Mouse (Mus musculus): ENCODE measurements at regions not wholly inside any gene's neighbourhood (a gene's known extent, or its start where the extent isn't known, plus 50 kb on each side); places are given as distances from the start of the nearest gene placed in this dataset.

DNA sequence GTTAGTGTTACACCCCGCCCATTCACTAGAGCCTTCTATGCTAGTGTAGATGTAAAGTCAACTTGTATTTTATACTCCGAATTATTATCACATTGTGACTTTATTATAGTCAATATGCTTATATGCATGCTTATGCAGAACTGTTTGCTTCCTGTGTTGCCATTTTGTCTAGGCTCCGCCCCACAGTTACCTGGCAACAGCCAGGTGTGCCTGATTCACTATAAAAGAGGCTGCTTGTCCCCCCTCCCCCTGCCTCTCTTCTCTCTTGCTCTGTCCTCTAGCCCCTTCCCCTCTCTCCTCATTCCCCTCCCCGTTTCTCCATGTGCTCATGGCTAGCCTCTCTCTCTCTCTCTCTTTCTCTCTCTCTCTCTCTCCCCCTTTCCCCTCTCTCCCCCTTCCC, 185.9 kb upstream of the Ccdc122 start:
- no peak for TF ChIP-seq POLR2A (IDR thresholded peaks at IDR 0.05; ENCODE audit: borderline replicate concordance, low read depth, low read length)
- TF ChIP-seq CTCF (IDR thresholded peaks at IDR 0.05; ENCODE audit: low read depth, low read length): no peak

Data from bone marrow macrophage, adult 2 months (primary cell).